Mouse (Mus musculus) ovary, postnatal 10 days (tissue): ENCODE measurements around the gene B9d1.

Source experiments
- DNase-seq: peaks from one replicate; pipeline ENCODE4 v3.0.0; 2022; ENCODE audit warnings: low spot score

B9d1 gene

DNA sequence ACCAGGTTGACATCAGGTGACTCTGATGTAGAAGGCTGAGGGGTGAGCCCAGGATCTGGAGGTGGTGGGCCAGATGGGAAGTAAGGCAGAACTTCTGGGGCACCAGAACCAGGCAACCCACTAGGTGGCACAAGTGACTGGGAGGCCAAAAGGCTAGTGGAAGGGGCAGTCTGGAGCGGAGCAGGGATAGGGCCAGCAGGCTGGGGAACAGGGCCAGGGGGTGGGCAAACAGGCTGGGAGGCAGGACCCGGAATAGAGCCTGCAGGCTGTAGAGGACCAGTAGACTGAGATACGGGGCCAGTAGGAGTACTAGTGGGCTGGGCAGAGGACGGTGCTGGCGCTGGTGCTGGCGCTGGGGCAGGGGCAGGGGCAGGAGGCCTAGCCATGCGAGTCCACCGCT lies 15.1 kb upstream of the B9d1 start:
- DNase-seq, result no peak

GRCm38 (mm10) chr11:61490944-61491520 lies 13.9 kb upstream of the B9d1 start:
- DNase-seq, result no peak

DNA sequence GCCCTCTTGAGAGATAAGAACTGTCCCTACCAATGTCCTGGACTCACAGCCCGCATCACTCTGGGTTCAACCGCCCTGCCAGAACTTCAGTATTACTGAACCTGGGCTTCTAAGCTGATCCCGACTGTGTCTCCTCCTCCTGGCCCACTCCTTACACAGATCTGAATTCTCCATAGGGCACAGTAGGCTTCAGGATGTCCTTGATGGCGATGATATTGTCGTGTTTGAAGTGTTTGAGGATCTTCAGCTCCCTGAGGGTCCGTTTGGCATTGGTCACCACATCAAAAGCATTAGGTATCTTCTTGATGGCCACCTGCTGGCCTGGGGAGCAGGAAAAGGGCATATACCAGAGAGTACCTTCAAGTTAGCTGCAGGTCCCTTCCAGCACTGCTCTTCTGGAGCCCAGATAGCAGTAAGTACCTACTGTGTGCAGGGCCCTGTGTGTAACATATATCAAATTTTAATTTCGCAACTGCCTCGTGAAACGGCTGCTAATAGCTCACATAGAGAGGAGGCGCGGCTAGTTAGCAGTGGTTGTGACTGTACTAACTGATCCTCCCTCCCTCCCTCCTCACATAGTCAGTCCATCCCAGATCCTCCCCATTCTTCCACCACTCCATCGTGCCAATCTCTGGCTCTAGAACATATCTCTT lies 12.1 kb upstream of the B9d1 start:
- no peak for DNase-seq

DNA sequence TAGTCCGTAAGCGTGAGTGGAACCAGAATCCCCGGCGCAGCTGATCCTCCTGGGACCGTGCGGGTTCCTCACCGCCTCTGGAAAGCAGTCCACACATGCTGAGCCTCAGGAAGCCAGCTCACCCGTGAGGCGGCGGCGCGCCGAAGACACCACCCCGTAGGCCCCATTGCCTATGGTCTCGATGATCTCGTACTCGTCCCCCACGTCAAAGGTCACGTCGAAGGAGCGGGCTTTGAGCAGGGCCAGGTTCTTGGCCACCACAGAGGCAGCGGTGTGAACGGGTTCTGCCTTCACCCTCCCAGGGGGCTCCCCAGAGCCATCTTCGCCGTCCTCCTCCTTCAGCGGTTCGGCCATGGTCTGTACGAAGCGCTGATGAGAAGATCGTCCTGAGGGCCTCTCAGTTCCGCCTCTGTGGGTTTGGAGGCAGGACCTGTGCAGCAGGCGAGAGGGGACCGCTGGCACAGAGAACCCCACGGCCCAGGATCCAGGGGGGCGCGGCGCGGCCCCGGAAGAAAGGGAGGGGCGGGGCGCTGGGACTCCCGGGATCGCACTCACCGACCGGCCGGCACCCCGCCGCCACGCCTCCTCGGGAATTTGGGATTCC lies 11.3 kb upstream of the B9d1 start:
- no peak for DNase-seq

DNA sequence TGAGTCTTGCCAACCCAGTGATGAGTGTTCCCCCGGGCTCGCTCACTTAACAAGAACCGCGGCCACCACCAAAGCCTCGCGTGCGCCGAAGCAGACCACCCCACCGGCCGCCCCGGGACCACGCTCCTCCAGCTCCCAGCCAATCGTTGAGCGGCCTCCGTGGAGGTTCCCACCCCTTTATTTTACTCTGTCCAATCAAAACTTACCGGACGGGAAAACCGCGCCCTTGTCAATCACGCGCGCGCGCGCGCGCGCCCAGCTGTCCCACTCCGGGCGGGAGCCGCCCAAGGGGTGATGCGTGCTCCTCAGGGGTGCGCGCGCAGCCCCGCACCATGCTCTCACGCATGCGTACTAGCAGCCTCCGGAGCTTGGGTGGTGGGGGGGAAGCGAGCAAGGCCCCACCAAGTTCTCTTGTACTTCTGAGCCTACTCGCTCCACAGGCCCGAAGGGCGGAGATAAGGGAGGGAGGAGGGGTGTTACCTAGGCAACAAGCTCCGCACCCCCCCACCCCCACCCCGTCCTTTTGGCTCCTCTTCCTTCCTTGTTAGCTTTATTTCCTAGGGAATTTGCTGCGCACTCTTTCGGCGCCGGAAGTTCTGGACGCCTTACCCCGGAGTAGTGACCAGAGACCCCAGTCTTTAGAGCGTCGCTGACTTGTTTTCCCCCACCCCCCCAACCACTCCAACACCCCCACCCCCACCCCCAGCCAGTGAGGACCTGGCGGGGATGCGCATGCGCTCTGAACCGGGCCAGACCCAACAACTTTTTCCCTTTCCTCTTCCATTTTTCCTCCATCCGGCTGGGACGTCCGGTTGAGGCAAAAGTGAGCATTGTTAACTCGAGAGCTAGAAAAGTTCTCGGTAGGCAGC lies 10.6 kb upstream of the B9d1 start, which contains the start of gene Mapk7:
TSS of gene Mapk7 (minus strand) at position 278 of the 869 bp plus-strand sequence.
- peak; percentile 90 for DNase-seq

DNA sequence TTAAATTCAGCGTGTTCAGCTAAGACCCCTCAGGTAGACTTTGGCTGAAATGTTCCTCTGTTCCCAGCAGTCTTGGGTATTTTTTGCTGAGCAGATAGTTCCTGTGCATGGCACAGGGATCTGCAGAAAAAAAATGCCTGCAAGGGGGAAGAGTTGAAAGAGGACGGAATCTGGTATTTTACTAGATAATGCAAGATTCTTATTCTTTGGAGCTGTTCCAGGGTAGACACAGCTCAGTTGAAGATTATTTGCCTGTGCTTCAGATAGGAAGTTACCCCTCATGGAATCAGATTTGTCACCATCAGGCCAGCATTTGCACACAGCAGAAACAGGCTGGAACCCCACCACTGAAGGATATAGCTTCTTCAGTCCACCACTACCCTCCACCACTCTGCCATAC lies 9.4 kb upstream of the B9d1 start:
- no peak for DNase-seq

- no peak for DNase-seq
These were observed 7.5 kb upstream of the B9d1 start for GRCm38 (mm10) chr11:61497490-61497889.

- no peak for DNase-seq
These were observed 6.0 kb upstream of the B9d1 start for GRCm38 (mm10) chr11:61498736-61499504.

DNA sequence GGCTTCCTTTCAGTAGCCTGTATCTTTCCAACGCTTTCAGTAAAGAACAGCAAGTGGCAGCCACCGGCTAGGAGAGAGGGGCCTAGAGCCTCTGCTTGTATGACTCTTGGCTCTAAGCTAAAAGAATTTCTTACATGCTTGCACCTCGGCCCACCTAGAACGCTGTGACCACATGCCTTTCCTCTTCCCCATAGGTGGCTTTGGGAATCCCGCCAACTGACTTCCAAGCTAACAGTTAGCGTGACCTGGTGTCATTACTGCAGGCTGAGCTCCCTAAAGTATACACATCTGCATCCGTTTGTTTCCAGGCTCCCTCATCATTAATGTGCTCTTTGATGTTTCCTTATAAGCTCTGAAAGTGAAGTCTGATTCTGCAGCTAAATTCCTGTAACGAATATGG lies 1.0 kb upstream of the B9d1 start:
- DNase-seq, result no peak

DNA sequence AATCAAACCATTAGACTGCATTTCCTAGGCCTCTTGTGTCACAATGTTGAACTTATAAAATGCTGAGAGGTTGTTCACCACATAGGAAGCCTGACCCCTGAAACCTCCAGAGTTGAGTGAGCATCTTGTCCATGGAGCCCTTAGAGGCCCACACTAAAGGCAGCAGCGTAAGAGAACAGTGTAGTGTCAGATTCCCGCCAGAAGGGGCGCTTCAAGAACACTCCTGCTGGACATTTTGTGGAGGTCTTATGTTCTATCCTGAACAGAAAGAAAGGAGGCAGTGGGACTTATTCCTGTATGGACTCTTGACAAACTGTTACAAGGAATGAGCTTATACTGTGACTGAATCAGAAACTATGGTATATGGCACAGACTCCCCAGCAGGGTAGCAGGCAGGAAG lies 10.0 kb downstream of the B9d1 start:
- no peak for DNase-seq

DNA sequence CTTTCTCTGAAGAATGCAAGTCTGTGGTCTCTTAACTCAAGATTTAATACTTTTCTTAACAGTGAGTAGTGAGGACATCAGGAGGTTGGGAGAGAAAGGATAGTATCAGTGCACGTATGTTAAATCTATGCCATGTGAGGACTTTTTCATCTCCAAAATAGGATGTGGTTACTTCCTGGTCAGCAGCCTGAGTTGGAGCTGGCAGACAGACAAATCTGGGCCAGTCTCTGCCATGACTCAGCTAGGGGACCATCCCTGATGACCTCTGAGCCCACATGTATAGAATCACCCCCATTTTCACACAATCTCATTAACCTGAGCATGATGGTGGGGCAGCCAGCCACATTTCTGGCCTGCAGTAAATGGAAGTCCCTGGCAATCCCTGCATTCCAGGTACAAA lies 13.0 kb downstream of the B9d1 start:
- no peak for DNase-seq

DNA sequence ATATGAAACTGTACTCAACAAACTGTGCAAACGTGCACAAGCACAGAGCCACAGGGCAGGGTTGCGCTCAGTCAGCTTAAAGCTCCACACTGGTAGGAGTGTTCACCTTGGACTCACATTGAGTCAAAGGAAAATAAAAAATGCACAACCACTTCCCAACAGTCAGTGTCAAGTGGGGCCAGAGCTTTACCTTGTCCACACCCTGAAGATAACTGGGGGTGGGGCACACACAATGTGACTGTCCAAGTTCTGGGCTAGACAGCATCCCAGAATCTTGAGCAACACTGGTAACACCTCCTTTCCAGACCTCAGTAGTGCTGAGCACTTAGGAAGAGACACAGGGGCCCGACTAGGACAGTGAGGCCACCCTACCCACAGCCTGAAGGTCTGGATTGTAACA lies 13.9 kb downstream of the B9d1 start:
- DNase-seq, result no peak

- DNase-seq, result no peak
These were observed 14.7 kb downstream of the B9d1 start for GRCm38 (mm10) chr11:61519484-61520107.

GRCm38 (mm10) chr11:61526872-61527271 lies 21.9 kb downstream of the B9d1 start:
- no peak for DNase-seq

DNA sequence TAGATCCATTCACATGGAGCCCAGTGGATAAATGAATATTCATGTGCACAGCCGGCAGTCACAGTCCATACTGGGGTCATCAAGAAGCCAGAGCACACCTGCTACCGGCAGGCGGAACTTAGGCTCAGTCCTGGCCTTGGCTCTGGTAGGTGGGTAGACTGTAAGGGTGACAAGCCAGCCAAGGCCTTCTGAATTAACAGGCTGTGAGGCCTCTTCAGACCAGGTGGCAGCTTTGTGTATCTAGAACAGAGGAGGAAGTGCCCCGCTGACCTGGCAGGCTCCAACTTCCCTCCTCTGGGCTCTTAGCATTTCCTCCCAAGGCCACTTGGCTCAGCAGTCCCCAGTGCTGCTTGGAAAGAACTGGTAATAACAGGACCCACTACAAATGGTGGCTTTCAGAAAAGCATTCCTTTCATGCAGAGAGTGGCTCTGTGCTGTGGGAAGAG lies 24.3 kb downstream of the B9d1 start:
- DNase-seq, result no peak

- no peak for DNase-seq
These were observed 27.9 kb downstream of the B9d1 start for GRCm38 (mm10) chr11:61532820-61533219.

GRCm38 (mm10) chr11:61533571-61533970 lies 28.6 kb downstream of the B9d1 start:
- DNase-seq, result no peak

- no peak for DNase-seq
These were observed 30.6 kb downstream of the B9d1 start for GRCm38 (mm10) chr11:61535530-61535929.

DNA sequence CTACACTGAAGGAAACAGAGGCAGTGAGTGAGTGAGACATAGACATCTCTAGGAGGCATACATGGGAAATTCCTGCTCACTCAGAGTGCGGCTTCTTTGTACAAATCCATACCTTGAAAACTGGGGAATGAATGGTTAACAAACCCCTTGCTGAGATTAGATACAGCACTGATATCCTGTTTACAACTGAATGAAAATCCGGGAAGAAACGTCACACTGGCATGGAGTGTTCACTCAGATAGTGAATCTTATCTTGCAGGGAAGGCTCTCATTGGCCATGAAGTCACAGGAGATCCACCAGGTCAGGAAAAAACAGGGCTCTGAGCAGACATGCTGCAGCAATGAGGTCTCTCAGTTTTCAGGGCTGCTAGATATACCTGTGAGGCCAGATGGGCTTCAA lies 32.0 kb downstream of the B9d1 start:
- DNase-seq, result no peak

GRCm38 (mm10) chr11:61537362-61537761 lies 32.4 kb downstream of the B9d1 start:
- no peak for DNase-seq

DNA sequence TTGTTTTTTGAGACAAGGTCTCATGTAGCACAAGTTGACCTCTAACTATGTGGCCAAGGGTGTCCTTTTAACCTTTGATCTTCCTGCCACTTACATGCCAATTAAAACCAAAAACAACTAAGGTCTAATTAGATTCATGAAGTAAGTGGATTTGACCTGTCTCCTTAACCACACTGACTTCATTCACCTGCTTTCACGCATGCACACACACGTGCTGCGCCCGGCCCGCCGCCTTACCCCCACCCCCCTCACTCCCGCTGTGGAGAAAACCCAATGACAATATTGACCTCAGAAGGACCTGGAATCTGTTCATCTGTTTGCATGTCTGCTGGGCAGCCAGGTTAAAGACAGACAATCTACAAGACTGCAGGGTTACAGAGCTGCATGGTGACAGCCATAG lies 35.7 kb downstream of the B9d1 start:
- no peak for DNase-seq
